Mouse (Mus musculus) heart, embryonic 13.5 days (tissue): ENCODE results near the gene Lars2. TPM values are rescaled to one million over a fixed set of nuclear protein-coding genes. Genes with fewer than 3 reads are reported as not detected.

Source experiments
- ATAC-seq: fragments of 200-750 bp; cut with Nextera tagmentation; 2 replicates; pipeline ENCODE4 v1.8.0; 2017; ENCODE audit warnings: moderate TSS enrichment; ENCODE audit not compliant: insufficient number of reproducible peaks, low FRiP score, low TSS enrichment; ENCODE audit errors: extremely low read depth
- H3K27ac ChIP-seq: fragments of 300-500 bp; sonication (generic); replicated peaks from 2 replicates; pipeline ENCODE4 v1.5.1; 2015; ENCODE audit warnings: moderate library complexity, mild to moderate bottlenecking, inconsistent platforms
- H3K27me3 ChIP-seq: fragments of 300-500 bp; sonication (generic); replicated peaks from 2 replicates; pipeline ENCODE4 v1.6.1; 2015; ENCODE audit warnings: mild to moderate bottlenecking, inconsistent platforms
- H3K36me3 ChIP-seq: fragments of 300-500 bp; sonication (generic); 2 replicates; pipeline ENCODE4 v1.6.1; 2015; ENCODE audit warnings: mild to moderate bottlenecking, inconsistent platforms
- H3K4me1 ChIP-seq: fragments of 300-500 bp; sonication (generic); 2 replicates; pipeline ENCODE4 v1.6.1; 2015; ENCODE audit warnings: inconsistent platforms
- H3K4me2 ChIP-seq: fragments of 300-500 bp; sonication (generic); 2 replicates; pipeline ENCODE4 v1.6.1; 2015; ENCODE audit warnings: inconsistent platforms, mild to moderate bottlenecking, moderate library complexity
- H3K4me3 ChIP-seq: fragments of 300-500 bp; sonication (generic); 2 replicates; pipeline ENCODE4 v1.5.1; 2015; ENCODE audit warnings: moderate library complexity, mild to moderate bottlenecking, inconsistent platforms
- H3K9ac ChIP-seq: fragments of 300-500 bp; sonication (generic); 2 replicates; pipeline ENCODE4 v1.6.1; 2015; ENCODE audit warnings: inconsistent platforms, mild to moderate bottlenecking, moderate library complexity
- H3K9me3 ChIP-seq: fragments of 300-500 bp; sonication (generic); 2 replicates; pipeline ENCODE4 v1.6.1; 2016; ENCODE audit warnings: inconsistent platforms
- WGBS: fragments of 180-500 bp; shearing (Covaris S2); methylation state at CpG from one replicate; pipeline ENCODE4 v1.1.7; 2015; ENCODE audit warnings: mixed read lengths; 5-methylcytosine and 5-hydroxymethylcytosine counted together
- polyA plus RNA-seq: library from polyadenylated mRNA; unstranded; fragments of >200 nt; fragmentation: Nextera tagmentation; extraction: Ambion mirVana; gene quantifications from 2 replicates; pipeline ENCODE4 v1.2.1, GENCODE M21; 2015

Lars2 gene
- polyA plus RNA-seq, 1 experiment from 2014 or later = 752 TPM

DNA sequence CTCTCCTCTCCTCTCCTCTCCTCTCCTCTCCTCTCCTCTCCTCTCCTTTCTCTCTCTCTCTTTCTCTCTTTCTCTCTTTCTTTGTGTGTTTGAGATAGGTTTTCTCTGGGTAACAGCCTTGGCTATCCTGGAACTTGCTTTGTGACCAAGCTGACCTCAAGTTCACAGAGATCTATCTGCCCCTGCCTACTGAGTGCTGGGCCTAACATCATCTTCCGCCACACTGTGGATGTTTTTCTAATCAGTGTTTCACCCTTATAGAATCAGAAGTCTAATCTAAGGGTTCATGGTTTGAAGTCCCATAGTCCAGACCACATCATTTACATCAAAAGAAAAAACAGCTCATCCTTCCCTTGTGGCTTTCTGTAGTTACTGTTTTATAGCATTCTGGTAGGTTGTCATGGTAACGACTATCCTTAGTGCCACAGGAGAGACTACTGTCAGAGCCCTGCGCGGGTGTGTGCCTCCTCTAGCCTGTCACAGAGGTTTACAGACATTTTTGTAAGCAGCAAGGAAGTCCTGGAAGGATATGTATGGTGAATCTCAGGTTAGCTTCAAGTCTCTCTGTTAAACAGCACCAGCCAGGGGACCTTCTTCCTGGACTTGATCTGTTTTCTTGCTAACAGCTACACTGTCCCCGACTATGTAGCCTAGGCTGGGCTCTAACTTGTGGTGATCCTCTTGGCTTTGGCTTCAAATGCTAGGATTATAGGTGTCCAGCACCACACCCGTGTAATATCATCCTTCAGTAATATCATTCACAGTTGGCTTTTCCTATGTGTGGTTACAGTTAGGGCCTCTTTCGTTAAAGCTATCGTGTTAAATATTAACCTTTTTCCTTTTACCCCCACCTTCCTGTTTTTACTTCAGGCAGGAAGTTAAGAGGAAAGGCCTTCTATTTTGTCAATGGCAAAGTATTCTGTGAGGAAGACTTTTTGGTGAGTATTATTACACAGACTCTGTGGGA, 143.2 kb downstream of the Lars2 start:
- WGBS = 71% methylated on average over 8 of the region's 8 CpGs
- Histone ChIP-seq H3K4me1 (peaks cover 31% of the 10 kb centered on the region), H3K4me2 (no peak overlapping the region), H3K9me3 (no peaks in the 10 kb centered on the region), H3K9ac (no peak overlapping the region), H3K27me3 (no peaks in the 10 kb centered on the region), H3K27ac (no peak overlapping the region), H3K4me3 (no peak overlapping the region), H3K36me3 (peaks cover 43% of the 10 kb centered on the region)
- ATAC-seq = no peak

DNA sequence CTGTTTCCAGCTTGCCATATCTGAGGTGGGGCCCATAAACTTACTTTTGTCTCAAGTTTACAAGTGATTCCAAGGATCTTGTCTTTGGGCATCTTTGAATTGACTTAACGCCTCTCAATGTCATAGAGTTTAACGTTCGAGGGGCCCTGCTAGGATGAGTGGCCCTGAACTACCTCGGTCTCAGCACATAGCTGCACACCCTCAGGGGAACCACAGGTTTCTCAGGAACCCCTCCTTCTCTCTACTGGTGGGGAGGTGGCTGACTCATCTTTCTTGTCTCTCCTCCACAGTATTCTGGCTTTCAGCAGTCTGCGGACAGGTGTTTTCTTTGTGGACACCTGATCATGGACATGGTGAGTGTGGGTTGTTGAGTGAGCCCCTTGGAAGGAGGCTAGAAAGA, 144.2 kb downstream of the Lars2 start:
- Histone ChIP-seq H3K4me2 (no peak overlapping the region), H3K9me3 (no peaks in the 10 kb centered on the region), H3K27me3 (no peaks in the 10 kb centered on the region), H3K36me3 (peaks cover 41% of the 10 kb centered on the region), H3K27ac (no peak overlapping the region), H3K4me1 (peaks cover 21% of the 10 kb centered on the region), H3K9ac (no peak overlapping the region), H3K4me3 (no peak overlapping the region)
- ATAC-seq = no peak
- 90% methylated on average over 5 of the region's 5 CpGs for WGBS

Other genes starting within 250 kb of the Lars2 start
- gene Clec3b, start 216.0 kb upstream of the Lars2 start, polyA plus RNA-seq = 0.20 TPM in 1 of 2 replicates, not detected in the other
- 0.32 and 0.51 TPM in 2 replicates for gene Cdcp1, start 150.9 kb upstream of the Lars2 start, polyA plus RNA-seq
- gene Tmem158, start 106.2 kb upstream of the Lars2 start, polyA plus RNA-seq = 5.9 and 6.5 TPM in 2 replicates
- 34.6 and 36.1 TPM in 2 replicates for gene Limd1, start 111.8 kb downstream of the Lars2 start, polyA plus RNA-seq
- gene Sacm1l, start 162.8 kb downstream of the Lars2 start, polyA plus RNA-seq = 37.6 and 41.7 TPM in 2 replicates